Mouse (Mus musculus) heart, embryonic 15.5 days (tissue): Measurements from ENCODE around the gene Rad54l. TPM values are rescaled to one million over a fixed set of nuclear protein-coding genes. Genes with fewer than 3 reads are reported as not detected.

Experiments used
- ATAC-seq: fragments of 200-750 bp; cut with Nextera tagmentation; replicated peaks from 2 replicates; pipeline ENCODE4 v1.8.0; 2017; ENCODE audit warnings: low read depth, moderate TSS enrichment; ENCODE audit not compliant: insufficient number of reproducible peaks, insufficient read depth, low FRiP score
- H3K27ac ChIP-seq: fragments of 300-500 bp; sonication (generic); 2 replicates; pipeline ENCODE4 v1.5.1; 2015; ENCODE audit warnings: mild to moderate bottlenecking, inconsistent platforms
- H3K27me3 ChIP-seq: fragments of 300-500 bp; sonication (generic); 2 replicates; pipeline ENCODE4 v1.6.1; 2015; ENCODE audit warnings: inconsistent platforms
- H3K36me3 ChIP-seq: fragments of 300-500 bp; sonication (generic); 2 replicates; pipeline ENCODE4 v1.6.1; 2015; ENCODE audit warnings: mild to moderate bottlenecking, inconsistent platforms
- H3K4me1 ChIP-seq: fragments of 300-500 bp; sonication (generic); replicated peaks from 2 replicates; pipeline ENCODE4 v1.6.1; 2015; ENCODE audit warnings: inconsistent platforms
- H3K4me2 ChIP-seq: fragments of 300-500 bp; sonication (generic); 2 replicates; pipeline ENCODE4 v1.6.1; 2015; ENCODE audit warnings: inconsistent platforms, mild to moderate bottlenecking, moderate library complexity
- H3K4me3 ChIP-seq: fragments of 300-500 bp; sonication (generic); 2 replicates; pipeline ENCODE4 v1.5.1; 2015; ENCODE audit warnings: mild to moderate bottlenecking, inconsistent platforms
- H3K9ac ChIP-seq: fragments of 300-500 bp; sonication (generic); 2 replicates; pipeline ENCODE4 v1.6.1; 2015; ENCODE audit warnings: mild to moderate bottlenecking, inconsistent platforms
- H3K9me3 ChIP-seq: fragments of 300-500 bp; sonication (generic); replicated peaks from 2 replicates; pipeline ENCODE4 v1.6.1; 2016; ENCODE audit warnings: inconsistent platforms
- WGBS: fragments of 180-500 bp; shearing (Covaris S2); methylation state at CpG from one replicate; pipeline ENCODE4 v1.1.7; 2015; ENCODE audit warnings: mixed read lengths; 5-methylcytosine and 5-hydroxymethylcytosine counted together
- polyA plus RNA-seq: library from polyadenylated mRNA; unstranded; fragments of >200 nt; fragmentation: Nextera tagmentation; extraction: Ambion mirVana; gene quantifications from 2 replicates; pipeline ENCODE4 v1.2.1, GENCODE M21; 2015

The Rad54l gene
- polyA plus RNA-seq, 1 experiment from 2014 or later, result 15.5 TPM

- H3K27me3 ChIP-seq, result no peaks in the 10 kb centered on the region
- H3K4me3 ChIP-seq, result no peak overlapping the region
- H3K4me2 ChIP-seq, result no peak overlapping the region
- ATAC-seq, result no peak
- no peaks in the 10 kb centered on the region for H3K36me3 ChIP-seq
- H3K9me3 ChIP-seq, result no peaks in the 10 kb centered on the region
- no peak overlapping the region for H3K27ac ChIP-seq
- H3K4me1 ChIP-seq, result peaks cover 2% of the 10 kb centered on the region; the same call in 1 of the 2 replicates
- WGBS, result 73% methylated on average over 5 of the region's 5 CpGs
- H3K9ac ChIP-seq, result no peak overlapping the region
Observed at GRCm38 (mm10) chr4:116059012-116059726, 64.3 kb downstream of the Rad54l start.

- 5% methylated on average over 1 of the region's 1 CpGs for whole genome bisulfite sequencing
- Histone ChIP-seq H3K4me1 (peaks cover 8% of the 10 kb centered on the region), H3K4me2 (no peak overlapping the region), H3K9ac (no peak overlapping the region), H3K36me3 (no peaks in the 10 kb centered on the region), H3K27me3 (no peaks in the 10 kb centered on the region), H3K9me3 (no peaks in the 10 kb centered on the region), H3K27ac (no peak overlapping the region), H3K4me3 (no peak overlapping the region)
- ATAC-seq, result no peak
Observed at GRCm38 (mm10) chr4:116057559-116057958, 65.9 kb downstream of the Rad54l start.

GRCm38 (mm10) chr4:116053399-116053961 lies 70.0 kb downstream of the Rad54l start, which contains the start of gene Nsun4:
TSS of gene Nsun4 (minus strand) at chr4:116053876.
- no peaks in the 10 kb centered on the region for H3K36me3 ChIP-seq
- peak within 1 kb of the TSS; percentile 88 for H3K4me2 ChIP-seq
- H3K4me3 ChIP-seq, result peak within 1 kb of the TSS; percentile 67
- H3K27me3 ChIP-seq, result no peaks in the 10 kb centered on the region
- peaks cover 13% of the 10 kb centered on the region for H3K4me1 ChIP-seq
- WGBS, result under 1% methylated on average over 35 of the region's 35 CpGs
- H3K9ac ChIP-seq, result peak within 1 kb of the TSS; percentile 52
- peak; percentile 95 for ATAC-seq
- no peaks in the 10 kb centered on the region for H3K9me3 ChIP-seq
- peak within 1 kb of the TSS; percentile 95 for H3K27ac ChIP-seq

GRCm38 (mm10) chr4:116052526-116053293 lies 70.8 kb downstream of the Rad54l start:
- peak; percentile 33 for ATAC-seq

GRCm38 (mm10) chr4:116049211-116049610 lies 74.3 kb downstream of the Rad54l start:
- Histone ChIP-seq H3K27me3 (no peaks in the 10 kb centered on the region), H3K9ac (no peak overlapping the region), H3K9me3 (no peaks in the 10 kb centered on the region), H3K36me3 (peaks cover 1% of the 10 kb centered on the region), H3K4me2 (no peak overlapping the region), H3K27ac (no peak overlapping the region), H3K4me1 (peaks cover 11% of the 10 kb centered on the region), H3K4me3 (no peak overlapping the region)
- no peak for ATAC-seq
- 69% methylated on average over 3 of the region's 3 CpGs for WGBS

More at GRCm38 (mm10) chr4:116052526-116053293, 70.8 kb downstream of the Rad54l start:
- H3K27ac ChIP-seq, result peak overlapping the region; percentile 95
- peak overlapping the region; percentile 52 for H3K9ac ChIP-seq
- WGBS, result 8% methylated on average over 22 of the region's 22 CpGs
- no peaks in the 10 kb centered on the region; the same call in 1 of the 2 replicates for H3K36me3 ChIP-seq
- H3K4me1 ChIP-seq, result peaks cover 13% of the 10 kb centered on the region
- no peaks in the 10 kb centered on the region for H3K27me3 ChIP-seq
- H3K4me2 ChIP-seq, result peak overlapping the region; percentile 88
- no peaks in the 10 kb centered on the region for H3K9me3 ChIP-seq
- H3K4me3 ChIP-seq, result peak overlapping the region; percentile 67

GRCm38 (mm10) chr4:116048130-116048920 lies 75.2 kb downstream of the Rad54l start:
- peaks cover 8% of the 10 kb centered on the region for H3K36me3 ChIP-seq
- WGBS, result 52% methylated on average over 7 of the region's 7 CpGs
- no peaks in the 10 kb centered on the region for H3K9me3 ChIP-seq
- no peak overlapping the region for H3K4me3 ChIP-seq
- no peak overlapping the region for H3K9ac ChIP-seq
- no peaks in the 10 kb centered on the region for H3K27me3 ChIP-seq
- H3K4me2 ChIP-seq, result no peak overlapping the region
- no peak for ATAC-seq
- no peak overlapping the region for H3K27ac ChIP-seq
- H3K4me1 ChIP-seq, result peaks cover 11% of the 10 kb centered on the region

- 100% methylated on average over 1 of the region's 1 CpGs for WGBS
- H3K36me3 ChIP-seq, result peaks cover 14% of the 10 kb centered on the region
- peaks cover 6% of the 10 kb centered on the region for H3K4me1 ChIP-seq
- H3K9ac ChIP-seq, result no peak overlapping the region
- H3K27ac ChIP-seq, result no peak overlapping the region
- no peak overlapping the region for H3K4me2 ChIP-seq
- ATAC-seq, result no peak
- H3K27me3 ChIP-seq, result no peaks in the 10 kb centered on the region
- H3K9me3 ChIP-seq, result no peaks in the 10 kb centered on the region
- no peak overlapping the region for H3K4me3 ChIP-seq
Observed at GRCm38 (mm10) chr4:116047681-116048080, 75.8 kb downstream of the Rad54l start.

- H3K4me2 ChIP-seq, result no peak overlapping the region
- no peaks in the 10 kb centered on the region for H3K9me3 ChIP-seq
- no peak overlapping the region for H3K27ac ChIP-seq
- WGBS, result 69% methylated on average over 2 of the region's 2 CpGs
- no peak overlapping the region for H3K9ac ChIP-seq
- H3K36me3 ChIP-seq, result peaks cover 23% of the 10 kb centered on the region
- no peaks in the 10 kb centered on the region for H3K27me3 ChIP-seq
- H3K4me1 ChIP-seq, result no peaks in the 10 kb centered on the region
- no peak for ATAC-seq
- no peak overlapping the region for H3K4me3 ChIP-seq
Observed at GRCm38 (mm10) chr4:116046604-116047003, 76.9 kb downstream of the Rad54l start.

Other genes starting within 250 kb of the Rad54l start
- gene Kncn, start 239.3 kb downstream of the Rad54l start, polyA plus RNA-seq, result not detected in 2 replicates
- not detected in 2 replicates for gene 6430628N08Rik, start 233.0 kb downstream of the Rad54l start, polyA plus RNA-seq
- gene Dmbx1, start 183.8 kb downstream of the Rad54l start, polyA plus RNA-seq, result 0.03 and 0.04 TPM in 2 replicates
- 1.1 and 2.1 TPM in 2 replicates for gene Faah, start 105.8 kb downstream of the Rad54l start, polyA plus RNA-seq
- 26.3 and 27.2 TPM in 2 replicates for gene Nsun4, start 69.8 kb downstream of the Rad54l start, polyA plus RNA-seq
- gene Uqcrh, start 48.6 kb downstream of the Rad54l start, polyA plus RNA-seq, result 997 and 1,210 TPM in 2 replicates
- gene Lrrc41, start 48.4 kb downstream of the Rad54l start, polyA plus RNA-seq, result 44.1 and 56.7 TPM in 2 replicates
- gene Pomgnt1, start 150 bp upstream of the Rad54l start, polyA plus RNA-seq, result 54.6 and 62.0 TPM in 2 replicates
- 2.0 and 2.2 TPM in 2 replicates for gene Lurap1, start 27.6 kb upstream of the Rad54l start, polyA plus RNA-seq
- gene Tspan1, start 43.9 kb upstream of the Rad54l start, polyA plus RNA-seq, result 0.94 and 2.3 TPM in 2 replicates
- not detected in 2 replicates for gene 1700042G07Rik, start 49.7 kb upstream of the Rad54l start, polyA plus RNA-seq
- gene Gm49337, start 49.7 kb upstream of the Rad54l start, polyA plus RNA-seq, result not detected in 2 replicates
- gene Pik3r3, start 97.9 kb upstream of the Rad54l start, polyA plus RNA-seq, result 9.9 and 10.8 TPM in 2 replicates